Mouse (Mus musculus) WW6 (cell line): ENCODE results near the gene Fam117b.

Source experiments
- DNase-seq: peaks from one replicate; pipeline ENCODE4 v3.0.0-alpha.2; 2013; ENCODE audit warnings: low read depth, low spot score

Gene Fam117b

GRCm38 (mm10) chr1:59913195-59913868, 526 bp downstream of the Fam117b start:
- no peak for DNase-seq

- no peak for DNase-seq
These were observed 1.0 kb downstream of the Fam117b start for GRCm38 (mm10) chr1:59913869-59914225.

- no peak for DNase-seq
These were observed 2.0 kb downstream of the Fam117b start for GRCm38 (mm10) chr1:59914799-59915198.

- DNase-seq, result no peak
These were observed 3.2 kb downstream of the Fam117b start for GRCm38 (mm10) chr1:59915843-59916610.

GRCm38 (mm10) chr1:59917401-59917800, 4.6 kb downstream of the Fam117b start:
- no peak for DNase-seq

GRCm38 (mm10) chr1:59918075-59918474, 5.3 kb downstream of the Fam117b start:
- DNase-seq, result no peak

- no peak for DNase-seq
These were observed 10.4 kb downstream of the Fam117b start for GRCm38 (mm10) chr1:59923201-59923600.

GRCm38 (mm10) chr1:59923673-59924072, 10.9 kb downstream of the Fam117b start:
- no peak for DNase-seq

- DNase-seq, result no peak
These were observed 11.6 kb downstream of the Fam117b start for GRCm38 (mm10) chr1:59924411-59924810.

- DNase-seq, result no peak
These were observed 13.3 kb downstream of the Fam117b start for GRCm38 (mm10) chr1:59926021-59926672.

- DNase-seq, result no peak
These were observed 14.4 kb downstream of the Fam117b start for GRCm38 (mm10) chr1:59927131-59927680.

GRCm38 (mm10) chr1:59930926-59931325, 18.1 kb downstream of the Fam117b start:
- DNase-seq, result no peak

GRCm38 (mm10) chr1:59932991-59933390, 20.2 kb downstream of the Fam117b start:
- no peak for DNase-seq

GRCm38 (mm10) chr1:59941063-59941462, 28.3 kb downstream of the Fam117b start:
- no peak for DNase-seq

GRCm38 (mm10) chr1:59942057-59942790, 29.4 kb downstream of the Fam117b start:
- no peak for DNase-seq

- no peak for DNase-seq
These were observed 31.0 kb downstream of the Fam117b start for GRCm38 (mm10) chr1:59943825-59944224.

- DNase-seq, result no peak
These were observed 33.2 kb downstream of the Fam117b start for GRCm38 (mm10) chr1:59945969-59946368.

GRCm38 (mm10) chr1:59947509-59947908, 34.7 kb downstream of the Fam117b start:
- no peak for DNase-seq

- DNase-seq, result no peak
These were observed 44.4 kb downstream of the Fam117b start for GRCm38 (mm10) chr1:59957206-59957605.

- no peak for DNase-seq
These were observed 47.1 kb downstream of the Fam117b start for GRCm38 (mm10) chr1:59959941-59960340.

GRCm38 (mm10) chr1:59966171-59966785, 53.5 kb downstream of the Fam117b start:
- no peak for DNase-seq
